Mouse (Mus musculus): Measurements from ENCODE around the gene Wnt10a. TPM values are rescaled to one million over a fixed set of nuclear protein-coding genes. Genes with fewer than 3 reads are reported as not detected.
"Not testable (repeated sequence)": the region's sequence is repeated elsewhere in the genome, so short reads cannot be mapped to it uniquely, and the experiment has no call there.

Wnt10a gene
- polyA plus RNA-seq, 1 experiment from 2014 or later, result not detected

GRCm38 (mm10) chr1:74814931-74815647, 23.8 kb downstream of the Wnt10a start:
- ATAC-seq (ENCODE audit: insufficient read depth) (no peak), DNase-seq (no peak)
- no peaks in the 10 kb centered on the region for H3K9me3 ChIP-seq (ENCODE audit: low read depth, low read length)
- no peak overlapping the region for H3K27ac ChIP-seq (ENCODE audit: low read depth)
- H3K4me1 ChIP-seq (ENCODE audit: insufficient read depth), result no peaks in the 10 kb centered on the region
- H3K4me3 ChIP-seq (ENCODE audit: low read depth, low read length), result no peak overlapping the region
- 0 out of 2 replicates have a peak, but pooled peaks cover 3% of the 10 kb centered on the region for H3K27me3 ChIP-seq (ENCODE audit: insufficient read depth, low read length)
- no peaks in the 10 kb centered on the region for H3K36me3 ChIP-seq (ENCODE audit: insufficient read depth)
- WGBS, result 69% methylated on average over 9 of the region's 9 CpGs
- TF ChIP-seq CTCF (IDR thresholded peaks at IDR 0.05; ENCODE audit: low read depth), result no peak
- H3K4me2 ChIP-seq, result no peak overlapping the region
- no peak overlapping the region for H3K9ac ChIP-seq

DNA sequence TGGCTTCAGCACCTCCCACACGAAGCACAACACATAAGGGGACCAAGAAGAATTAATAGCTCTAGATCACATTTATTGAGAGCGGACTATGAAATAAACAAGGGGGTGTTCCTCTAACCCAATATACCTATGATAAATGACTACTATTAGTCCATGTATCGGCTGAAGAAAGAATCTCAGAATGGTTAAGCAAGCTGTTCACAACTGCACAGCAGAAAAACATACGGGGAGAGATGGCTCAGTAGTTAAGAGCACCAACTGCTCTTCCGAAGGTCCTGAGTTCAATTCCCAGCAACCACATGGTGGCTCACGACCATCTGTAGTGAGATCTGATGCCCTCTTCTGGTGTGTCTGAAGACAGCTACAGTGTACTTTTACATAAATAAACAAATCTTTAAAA, 24.6 kb downstream of the Wnt10a start:
- not testable (repeated sequence) for DNase-seq; H3K4me2 ChIP-seq; H3K27ac ChIP-seq (ENCODE audit: low read depth); H3K4me1 ChIP-seq (ENCODE audit: insufficient read depth); H3K9ac ChIP-seq; H3K27me3 ChIP-seq (ENCODE audit: insufficient read depth, low read length); H3K4me3 ChIP-seq (ENCODE audit: low read depth, low read length); H3K9me3 ChIP-seq (ENCODE audit: low read depth, low read length); H3K36me3 ChIP-seq (ENCODE audit: insufficient read depth); ATAC-seq (ENCODE audit: insufficient read depth)
- 85% methylated on average over 6 of the region's 6 CpGs for WGBS

- peak; percentile 96 for DNase-seq
- TF ChIP-seq CTCF (IDR thresholded peaks at IDR 0.05; ENCODE audit: low read depth), result no peak
- Histone ChIP-seq H3K4me1 (ENCODE audit: insufficient read depth) (no peaks in the 10 kb centered on the region), H3K27me3 (ENCODE audit: insufficient read depth, low read length) (no peaks in the 10 kb centered on the region), H3K9me3 (ENCODE audit: low read depth, low read length) (no peaks in the 10 kb centered on the region), H3K27ac (ENCODE audit: low read depth) (peak overlapping the region; percentile 81), H3K36me3 (ENCODE audit: insufficient read depth) (no peaks in the 10 kb centered on the region), H3K4me3 (ENCODE audit: low read depth, low read length) (peak overlapping the region; percentile 59), H3K4me2 (peak overlapping the region; percentile 70), H3K9ac (peak overlapping the region; percentile 68)
- WGBS, result 4% methylated on average over 38 of the region's 38 CpGs
- ATAC-seq (ENCODE audit: insufficient read depth), result peak; percentile 84
These were observed 25.4 kb downstream of the Wnt10a start for GRCm38 (mm10) chr1:74816612-74817199.

DNA sequence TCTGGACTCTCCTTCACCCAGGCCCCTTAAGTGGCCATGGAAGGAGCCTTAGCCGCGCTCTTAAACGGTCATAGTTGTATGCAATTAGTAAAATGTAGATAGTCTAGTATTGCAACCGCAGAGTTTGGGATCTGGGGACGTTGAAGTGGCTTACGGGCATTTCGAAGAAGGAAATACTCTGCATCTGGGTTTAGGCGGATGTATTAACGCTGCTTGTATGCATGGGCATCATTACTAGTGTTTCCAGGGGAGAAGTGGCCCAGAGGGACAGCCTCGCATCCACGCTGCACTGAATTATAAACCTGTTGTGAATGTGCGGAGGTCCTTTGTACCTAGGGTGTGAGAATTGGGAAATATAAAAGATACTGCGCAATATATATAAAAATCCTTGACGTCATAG, 25.9 kb downstream of the Wnt10a start:
- Histone ChIP-seq H3K36me3 (ENCODE audit: insufficient read depth) (no peaks in the 10 kb centered on the region), H3K27ac (ENCODE audit: low read depth) (peak overlapping the region; percentile 81), H3K4me2 (peak overlapping the region; percentile 70), H3K4me3 (ENCODE audit: low read depth, low read length) (peak overlapping the region; percentile 59), H3K9ac (peak overlapping the region; percentile 68), H3K9me3 (ENCODE audit: low read depth, low read length) (no peaks in the 10 kb centered on the region), H3K4me1 (ENCODE audit: insufficient read depth) (no peaks in the 10 kb centered on the region), H3K27me3 (ENCODE audit: insufficient read depth, low read length) (no peaks in the 10 kb centered on the region)
- no peak for DNase-seq
- no peak for TF ChIP-seq CTCF (IDR thresholded peaks at IDR 0.05; ENCODE audit: low read depth)
- 10% methylated on average over 14 of the region's 14 CpGs for WGBS
- no peak for ATAC-seq (ENCODE audit: insufficient read depth)

GRCm38 (mm10) chr1:74818509-74818908, 27.2 kb downstream of the Wnt10a start:
- H3K9me3 ChIP-seq (ENCODE audit: low read depth, low read length), result no peaks in the 10 kb centered on the region
- H3K9ac ChIP-seq, result no peak overlapping the region
- DNase-seq (no peak), ATAC-seq (ENCODE audit: insufficient read depth) (no peak)
- no peaks in the 10 kb centered on the region for H3K4me1 ChIP-seq (ENCODE audit: insufficient read depth)
- H3K4me2 ChIP-seq, result no peak overlapping the region
- no peak for TF ChIP-seq CTCF (IDR thresholded peaks at IDR 0.05; ENCODE audit: low read depth)
- H3K27ac ChIP-seq (ENCODE audit: low read depth), result no peak overlapping the region
- H3K36me3 ChIP-seq (ENCODE audit: insufficient read depth), result no peaks in the 10 kb centered on the region
- no peak overlapping the region for H3K4me3 ChIP-seq (ENCODE audit: low read depth, low read length)
- 97% methylated on average over 1 of the region's 1 CpGs for WGBS
- no peaks in the 10 kb centered on the region for H3K27me3 ChIP-seq (ENCODE audit: insufficient read depth, low read length)

- H3K27me3 ChIP-seq (ENCODE audit: insufficient read depth, low read length); H3K4me2 ChIP-seq; H3K4me3 ChIP-seq (ENCODE audit: low read depth, low read length); DNase-seq; H3K36me3 ChIP-seq (ENCODE audit: insufficient read depth); H3K9me3 ChIP-seq (ENCODE audit: low read depth, low read length); ATAC-seq (ENCODE audit: insufficient read depth); H3K27ac ChIP-seq (ENCODE audit: low read depth); H3K4me1 ChIP-seq (ENCODE audit: insufficient read depth); H3K9ac ChIP-seq: not testable (repeated sequence)
- 89% methylated on average over 4 of the region's 4 CpGs for WGBS
These were observed 32.3 kb downstream of the Wnt10a start for GRCm38 (mm10) chr1:74823598-74823997.

DNA sequence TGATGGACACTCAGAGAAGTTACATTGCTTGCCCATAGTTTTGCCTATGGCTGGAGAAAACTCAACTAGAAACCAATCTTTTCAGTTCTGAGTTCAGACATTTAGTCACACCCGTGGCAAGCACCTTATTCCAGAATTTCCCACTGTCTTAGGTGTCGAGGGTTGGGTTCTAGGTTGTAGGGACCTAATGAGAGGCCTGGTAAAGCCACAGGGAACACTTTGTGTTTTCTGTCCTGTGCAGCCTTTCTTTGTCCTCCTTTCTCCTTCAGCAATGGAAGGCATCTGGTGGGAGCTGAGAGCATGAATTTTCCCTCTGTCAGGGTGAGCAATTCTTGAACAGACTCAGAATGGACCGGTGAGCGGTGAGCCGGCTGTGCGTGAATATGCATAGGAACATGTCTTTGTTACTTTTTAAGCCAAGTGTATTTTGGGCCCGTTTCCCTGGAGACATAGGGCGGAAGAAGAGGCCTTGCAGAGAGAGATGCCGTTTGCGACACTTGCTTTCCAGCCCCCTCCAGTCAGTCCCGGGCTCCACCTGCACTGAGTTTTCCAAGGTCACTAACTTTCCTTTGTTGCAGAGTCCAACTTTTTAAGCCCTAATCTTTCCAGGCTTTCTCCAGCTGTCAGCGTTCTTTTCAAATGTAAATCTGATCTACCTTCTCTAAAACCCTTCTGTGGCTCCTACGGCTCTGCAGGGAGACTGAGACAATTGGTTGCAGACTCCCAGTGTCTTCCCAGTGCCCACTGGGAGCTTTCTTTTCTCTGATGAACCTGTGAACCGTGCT, 33.4 kb downstream of the Wnt10a start:
- Histone ChIP-seq H3K4me2 (no peak overlapping the region), H3K4me1 (ENCODE audit: insufficient read depth) (no peaks in the 10 kb centered on the region), H3K27ac (ENCODE audit: low read depth) (no peak overlapping the region), H3K9ac (no peak overlapping the region), H3K4me3 (ENCODE audit: low read depth, low read length) (no peak overlapping the region), H3K27me3 (ENCODE audit: insufficient read depth, low read length) (no peaks in the 10 kb centered on the region), H3K36me3 (ENCODE audit: insufficient read depth) (no peaks in the 10 kb centered on the region), H3K9me3 (ENCODE audit: low read depth, low read length) (no peaks in the 10 kb centered on the region)
- WGBS, result 29% methylated on average over 14 of the region's 14 CpGs
- no peak for TF ChIP-seq CTCF (IDR thresholded peaks at IDR 0.05; ENCODE audit: low read depth)
- DNase-seq (no peak), ATAC-seq (ENCODE audit: insufficient read depth) (no peak)

Measured in lung, embryonic 14.5 days (tissue).